Mouse (Mus musculus): ENCODE results near the gene Exoc1.

Exoc1 gene

GRCm38 (mm10) chr5:76529040-76529703, at the start of gene Exoc1:
Gene Exoc1 (plus strand): TSS chr5:76529311.
- DNase-seq, result peak; percentile 97

DNA sequence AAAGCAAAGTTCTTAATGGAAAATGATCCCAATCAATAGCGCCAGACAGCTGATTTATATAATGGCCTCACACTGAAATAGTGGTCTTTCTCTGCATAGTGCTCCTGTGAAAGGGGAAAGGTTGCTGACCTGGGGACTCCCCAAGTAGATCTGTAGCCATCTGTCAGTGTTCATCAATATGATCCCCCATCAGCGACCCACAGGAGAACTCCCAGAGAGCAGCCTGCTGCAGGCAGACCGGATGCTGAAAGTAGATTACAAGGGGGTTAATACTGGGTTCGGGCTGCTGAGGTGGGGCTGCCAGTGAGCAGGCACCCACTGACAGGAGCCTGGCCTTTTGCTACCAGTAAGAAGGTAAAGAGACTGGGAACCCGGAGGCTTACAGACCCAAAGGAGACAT, 45.3 kb upstream of the Exoc1 start, which contains the start of gene Gm7271:
TSS of gene Gm7271 (plus strand) at position 230 of the 400 bp plus-strand sequence.
- no peak for DNase-seq

GRCm38 (mm10) chr5:76495126-76495525, 34.0 kb upstream of the Exoc1 start:
- DNase-seq, result no peak

DNA sequence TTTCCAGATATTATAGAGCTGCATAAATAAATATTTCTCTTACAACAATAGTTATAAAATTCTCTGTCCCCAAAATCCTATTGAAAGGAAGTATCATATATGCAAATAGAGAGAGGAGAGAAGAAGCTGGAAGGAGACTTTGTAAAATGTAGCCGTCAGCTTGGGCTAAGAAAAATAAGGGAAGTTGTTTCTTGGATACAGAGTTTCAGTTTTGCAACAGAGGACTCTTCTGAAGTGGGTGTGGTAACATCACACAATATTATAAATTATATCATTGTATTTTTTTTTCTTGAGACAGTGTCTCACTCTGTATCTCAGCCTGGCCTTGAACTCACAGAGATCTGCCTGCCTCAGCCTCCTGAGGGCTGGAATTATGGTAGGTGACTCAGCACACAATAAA, 6.7 kb upstream of the Exoc1 start:
- no peak for DNase-seq

- no peak for DNase-seq
Observed at GRCm38 (mm10) chr5:76524623-76525022, 4.5 kb upstream of the Exoc1 start.

GRCm38 (mm10) chr5:76525066-76525465, 4.0 kb upstream of the Exoc1 start:
- no peak for DNase-seq

DNA sequence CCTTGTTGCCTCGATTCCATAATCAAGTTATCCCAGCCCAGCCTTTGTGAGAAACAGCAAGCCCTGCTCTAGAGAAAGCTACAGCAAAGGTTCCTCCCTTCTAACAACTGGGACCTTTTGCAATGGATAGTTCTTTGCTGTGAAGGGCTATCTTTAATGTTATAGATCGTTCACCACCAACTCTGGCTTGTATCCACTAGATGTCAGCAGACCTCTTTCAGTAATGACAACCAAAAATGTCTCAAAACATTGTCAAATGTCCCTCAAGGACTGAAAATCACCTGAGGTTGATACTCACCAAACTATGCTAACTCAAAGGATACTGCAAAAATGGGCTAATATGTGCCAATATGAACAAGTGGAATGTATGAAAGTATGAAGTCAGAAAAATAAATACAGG, 3.3 kb upstream of the Exoc1 start:
- no peak for DNase-seq

DNA sequence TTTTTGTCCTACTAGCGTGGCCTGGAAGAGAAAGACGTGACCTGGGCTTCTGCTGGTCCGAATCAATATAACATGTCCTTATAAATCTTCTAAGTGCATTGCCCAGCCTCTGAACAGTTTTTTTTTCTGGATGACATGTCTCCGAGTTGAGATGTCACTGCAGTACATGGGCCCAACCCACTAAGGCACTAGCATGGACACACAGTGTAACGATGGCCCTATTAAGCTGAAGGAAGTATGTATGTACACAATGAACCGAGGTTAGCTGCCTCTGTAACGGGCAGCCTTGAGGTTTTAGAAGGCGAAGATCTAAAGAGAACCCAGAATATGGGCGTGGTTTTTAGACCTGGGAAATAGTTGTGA, 574 bp downstream of the Exoc1 start:
- no peak for DNase-seq

- no peak for DNase-seq
Observed at GRCm38 (mm10) chr5:76533186-76533585, 4.1 kb downstream of the Exoc1 start.

- no peak for DNase-seq
Observed at GRCm38 (mm10) chr5:76536231-76536630, 7.1 kb downstream of the Exoc1 start.

- no peak for DNase-seq
Observed at GRCm38 (mm10) chr5:76537578-76537977, 8.5 kb downstream of the Exoc1 start.

GRCm38 (mm10) chr5:76540181-76540580, 11.1 kb downstream of the Exoc1 start:
- DNase-seq, result no peak

- no peak for DNase-seq
Observed at GRCm38 (mm10) chr5:76540842-76541241, 11.7 kb downstream of the Exoc1 start.

GRCm38 (mm10) chr5:76543200-76543599, 14.1 kb downstream of the Exoc1 start:
- DNase-seq, result no peak

DNA sequence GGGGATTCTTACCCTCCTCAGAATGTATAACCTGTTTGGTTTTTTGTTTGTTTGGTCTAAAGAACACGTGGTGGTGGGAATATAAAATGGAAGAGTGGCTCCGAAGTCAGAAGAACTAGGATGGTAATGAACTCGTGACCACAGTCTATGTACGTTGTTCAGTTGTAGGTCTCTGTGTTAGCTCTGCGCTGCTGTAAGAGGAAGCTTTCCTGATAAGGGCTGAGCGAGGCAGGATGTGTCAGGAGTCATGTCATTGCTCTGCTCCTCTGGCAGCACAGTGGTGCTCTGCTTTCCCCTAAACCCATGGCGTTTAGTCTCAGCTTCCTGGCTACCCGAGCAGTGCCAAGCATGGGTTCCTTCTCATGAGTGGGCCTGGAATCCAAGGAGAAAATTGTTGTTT, 21.3 kb downstream of the Exoc1 start:
- no peak for DNase-seq

- peak; percentile 73 for DNase-seq
Observed at GRCm38 (mm10) chr5:76565321-76565720, 36.2 kb downstream of the Exoc1 start.

GRCm38 (mm10) chr5:76574251-76574650, 45.1 kb downstream of the Exoc1 start:
- no peak for DNase-seq

- no peak for DNase-seq
Observed at GRCm38 (mm10) chr5:76577026-76577425, 47.9 kb downstream of the Exoc1 start.

GRCm38 (mm10) chr5:76585378-76585777, 56.3 kb downstream of the Exoc1 start:
- no peak for DNase-seq

GRCm38 (mm10) chr5:76588551-76589283, 59.6 kb downstream of the Exoc1 start, which contains the start of gene Cep135:
Gene Cep135 (plus strand): TSS chr5:76588698.
- DNase-seq, result peak; percentile 85

GRCm38 (mm10) chr5:76589311-76589710, 60.2 kb downstream of the Exoc1 start:
- DNase-seq, result peak; percentile 51

DNA sequence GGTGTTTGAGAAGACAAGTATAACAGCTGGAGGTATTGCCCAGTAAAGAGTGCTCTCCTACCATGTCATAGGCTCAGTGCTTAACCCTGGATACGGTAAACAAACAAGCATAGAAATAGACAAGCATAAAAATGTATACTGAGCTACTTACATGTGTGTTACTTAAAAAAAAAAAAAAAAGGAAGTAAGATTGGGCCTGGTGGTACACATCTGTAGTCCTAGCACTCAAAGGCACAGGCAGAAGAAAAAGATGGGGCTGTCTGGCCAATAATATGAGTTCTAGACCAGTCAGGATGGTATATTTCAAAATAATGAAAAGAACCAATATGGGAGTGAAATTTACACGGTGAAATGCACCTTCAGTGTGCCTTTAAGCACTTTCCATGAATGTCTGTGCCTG, 60.9 kb downstream of the Exoc1 start:
- no peak for DNase-seq

DNA sequence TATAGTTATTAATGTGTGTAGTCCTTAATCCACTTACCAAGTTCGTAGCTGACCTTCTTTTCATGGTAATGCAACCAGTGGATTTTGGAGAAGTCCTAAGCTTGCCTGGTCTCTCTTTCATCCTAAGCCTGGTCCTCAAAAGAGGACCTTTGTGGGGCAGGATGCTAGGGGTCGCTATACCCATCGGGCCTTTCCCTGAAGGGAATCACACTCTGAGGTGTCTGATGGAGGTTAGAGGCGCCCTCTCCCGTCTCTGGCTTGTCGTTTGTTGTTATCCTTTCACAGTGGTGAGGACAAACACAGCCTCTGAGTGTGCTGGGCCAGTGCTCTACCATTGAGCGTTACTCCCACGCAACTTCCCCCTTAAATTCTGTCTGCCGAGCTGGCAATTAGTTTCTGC, 62.8 kb downstream of the Exoc1 start:
- DNase-seq, result no peak

DNA sequence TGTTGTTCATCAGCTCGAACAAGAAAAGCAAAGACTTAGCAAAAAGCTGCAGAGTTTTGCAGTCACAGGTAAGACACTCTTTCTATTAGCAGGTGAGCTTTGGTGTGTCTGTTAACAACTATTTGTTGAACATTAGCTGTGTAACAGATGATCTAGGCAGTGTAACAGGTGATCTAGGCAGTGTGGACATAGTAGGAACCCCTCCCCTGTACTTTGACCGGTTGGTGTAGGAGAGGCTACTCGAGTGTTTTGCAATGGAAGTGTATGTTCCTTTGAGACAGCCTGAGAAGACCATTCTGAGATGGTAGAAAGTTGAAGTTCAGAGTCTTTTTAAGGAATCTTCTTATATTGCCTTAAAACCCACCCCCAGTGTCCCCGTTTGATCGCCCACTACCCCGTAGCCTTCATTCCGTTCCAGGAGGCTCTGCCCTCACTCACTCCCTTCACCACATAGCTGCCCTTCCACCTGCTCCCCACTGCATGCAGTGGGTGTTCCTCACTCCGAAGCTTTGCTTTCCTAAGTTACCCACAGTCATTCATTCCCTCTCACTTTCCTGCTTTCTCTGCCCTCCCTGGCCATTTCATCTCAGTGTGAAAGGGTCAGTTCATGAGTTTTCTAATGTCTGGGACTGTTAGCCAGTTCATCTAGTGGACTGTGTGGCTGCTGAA, 80.7 kb downstream of the Exoc1 start:
- DNase-seq, result no peak
